Mouse (Mus musculus): ENCODE measurements at regions not wholly inside any gene's neighbourhood (a gene's known extent, or its start where the extent isn't known, plus 50 kb on each side); places are given as distances from the start of the nearest gene placed in this dataset.

Small RNAs in the stretch of these regions (microRNA-seq; reads per million reads assigned to microRNA genes)
- 0 reads per million in 2 experiments for gene Gm23881
